Mouse (Mus musculus) bone marrow macrophage, adult 2 months (primary cell): ENCODE measurements around the gene Cpe.

Experiments used
- CTCF ChIP-seq: IDR thresholded peaks from 2 replicates; pipeline ENCODE4 v1.5.1; 2012; ENCODE audit warnings: low read depth, mild to moderate bottlenecking, low read length, moderate library complexity
- POLR2A ChIP-seq: IDR thresholded peaks from 2 replicates; pipeline ENCODE4 v1.6.1; 2012; ENCODE audit warnings: mild to moderate bottlenecking, low read depth, low read length, borderline replicate concordance

DNA sequence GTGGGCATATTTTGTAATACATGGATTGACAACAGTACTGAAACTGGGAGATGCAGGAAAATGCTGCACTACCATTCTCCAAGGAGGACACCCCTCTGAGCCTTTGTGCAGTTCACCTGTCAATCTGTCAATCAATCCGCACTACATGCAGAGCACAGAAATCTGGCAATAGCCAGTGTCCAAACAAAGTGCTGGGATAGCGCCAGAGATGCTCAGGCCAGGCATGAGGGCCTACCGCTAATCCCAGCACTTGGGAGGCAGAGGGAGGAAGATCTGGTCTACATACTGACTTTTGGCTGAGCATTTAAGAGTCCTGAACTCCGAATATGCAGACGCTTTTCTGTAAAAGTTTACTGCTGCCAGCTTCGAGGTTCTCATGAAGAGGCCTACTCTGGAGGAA, 37.0 kb downstream of the Cpe start:
- TF ChIP-seq CTCF: no peak
- TF ChIP-seq POLR2A: no peak
